10 mouse cellular contexts compared by ENCODE assay signal in the genomic region with DNA sequence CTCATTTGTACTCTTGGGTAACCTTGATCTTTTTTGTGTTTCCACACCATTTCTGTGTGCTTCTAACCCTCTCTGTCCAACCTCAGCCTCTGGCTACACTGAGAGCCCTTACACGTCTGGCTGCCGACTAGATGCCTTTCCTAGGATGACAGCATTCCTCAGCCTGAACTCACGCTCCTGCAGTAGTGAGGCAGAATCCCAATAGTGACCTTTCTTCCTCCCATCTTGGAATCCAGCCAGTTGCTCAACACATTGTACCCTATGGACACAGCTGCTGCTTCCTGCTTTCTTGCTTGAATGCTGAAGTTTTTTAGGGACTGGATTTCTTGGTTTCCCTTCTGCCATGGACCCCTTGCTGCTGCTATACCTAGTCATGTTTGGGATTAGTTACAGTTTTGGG. TPM values are rescaled to one million over a fixed set of nuclear protein-coding genes. Genes with fewer than 3 reads are reported as not detected.
DNase-seq lines count a peak whose midpoint lies in the region; ATAC-seq lines count a peak whose summit lies in the region.
"Had no signal": no experiment of that assay in that cellular context is flagged by ENCODE, and none has a peak within 500 bp of the region (broad histone marks: within the 10 kb centered on the region; RNA-seq: fewer than 3 reads in every experiment).

No protein-coding gene starts in this region.

- no peaks in the 10 kb centered on the region for H3K27me3 ChIP-seq in neural tube, embryonic 13.5 days
- H3K27me3 ChIP-seq in kidney, embryonic 15.5 days, result no peaks in the 10 kb centered on the region
- no peaks in the 10 kb centered on the region for H3K27me3 ChIP-seq in stomach, embryonic 16.5 days (ENCODE audit: control insufficient read depth, insufficient read depth, low read length)
- H3K27me3 ChIP-seq: embryonic facial prominence, embryonic 15.5 days had no signal

- no peak overlapping the region for H3K4me3 ChIP-seq in neural tube, embryonic 13.5 days
- H3K4me3 ChIP-seq in kidney, embryonic 15.5 days (replicated peaks), result no peak overlapping the region
- no peak overlapping the region for H3K4me3 ChIP-seq in stomach, embryonic 16.5 days (replicated peaks; ENCODE audit: low read length)
- H3K4me3 ChIP-seq: embryonic facial prominence, embryonic 15.5 days; left cerebral cortex, adult 2 months had no signal

- H3K4me1 ChIP-seq in neural tube, embryonic 13.5 days (replicated peaks), result peaks cover 7% of the 10 kb centered on the region; the same call in 1 of the 2 replicates
- H3K4me1 ChIP-seq in kidney, embryonic 15.5 days, result peaks cover 15% of the 10 kb centered on the region
- peaks cover 4% of the 10 kb centered on the region; the same call in 1 of the 2 replicates for H3K4me1 ChIP-seq in stomach, embryonic 16.5 days (ENCODE audit: control insufficient read depth, insufficient read depth, low read length)
- H3K4me1 ChIP-seq: embryonic facial prominence, embryonic 15.5 days had no signal

- DNase-seq in adrenal gland, adult 2 months, result peak; percentile 46
- no peak for DNase-seq in adrenal gland, postnatal 4 days (ENCODE audit: low spot score in 2 of 2)
- DNase-seq in neural tube, embryonic 10.5 days (ENCODE audit: extremely low spot score, low spot score), result no peak
- no peak for DNase-seq in thymus, postnatal 36 days
- DNase-seq in right cerebral cortex, adult 2 months (ENCODE audit: low spot score in 2 of 2), result no peak

- H3K9ac ChIP-seq in neural tube, embryonic 13.5 days, result no peak overlapping the region
- no peak overlapping the region for H3K9ac ChIP-seq in kidney, embryonic 15.5 days
- H3K9ac ChIP-seq in stomach, embryonic 16.5 days (ENCODE audit: low read length), result no peak overlapping the region
- H3K9ac ChIP-seq: embryonic facial prominence, embryonic 15.5 days had no signal

- 36% methylated on average over 3 of the region's 3 CpGs for WGBS in neural tube, embryonic 13.5 days
- 19% methylated on average over 3 of the region's 3 CpGs for WGBS in kidney, embryonic 15.5 days
- 11% methylated on average over 3 of the region's 3 CpGs for WGBS in stomach, embryonic 16.5 days

- no peak overlapping the region for H3K4me2 ChIP-seq in neural tube, embryonic 13.5 days
- H3K4me2 ChIP-seq in kidney, embryonic 15.5 days, result no peak overlapping the region
- no peak overlapping the region for H3K4me2 ChIP-seq in stomach, embryonic 16.5 days (ENCODE audit: low read depth, low read length)
- H3K4me2 ChIP-seq: embryonic facial prominence, embryonic 15.5 days had no signal

- H3K9me3 ChIP-seq in neural tube, embryonic 13.5 days, result no peaks in the 10 kb centered on the region
- no peaks in the 10 kb centered on the region for H3K9me3 ChIP-seq in kidney, embryonic 15.5 days (replicated peaks)
- H3K9me3 ChIP-seq in stomach, embryonic 16.5 days (replicated peaks; ENCODE audit: control insufficient read depth, low read length), result no peaks in the 10 kb centered on the region
- H3K9me3 ChIP-seq: embryonic facial prominence, embryonic 15.5 days had no signal

- ATAC-seq in neural tube, embryonic 13.5 days (ENCODE audit: low read depth), result 0 out of 2 replicates have a peak, but pooled peaks have one; percentile 27
- ATAC-seq in kidney, embryonic 15.5 days (replicated peaks; ENCODE audit: low FRiP score), result peak; percentile 73
- ATAC-seq in stomach, embryonic 16.5 days (ENCODE audit: insufficient read depth, low FRiP score), result peak; percentile 80

- peaks cover 20% of the 10 kb centered on the region for H3K36me3 ChIP-seq in neural tube, embryonic 13.5 days
- peaks cover 42% of the 10 kb centered on the region for H3K36me3 ChIP-seq in kidney, embryonic 15.5 days
- H3K36me3 ChIP-seq in stomach, embryonic 16.5 days (ENCODE audit: control insufficient read depth, insufficient read depth, low read length), result peaks cover under 1% of the 10 kb centered on the region

- peak overlapping the region; percentile 18; the same call in 1 of the 2 replicates for H3K27ac ChIP-seq in neural tube, embryonic 13.5 days (replicated peaks)
- peak overlapping the region; percentile 46 for H3K27ac ChIP-seq in kidney, embryonic 15.5 days
- no peak overlapping the region for H3K27ac ChIP-seq in stomach, embryonic 16.5 days (ENCODE audit: low read length)
- H3K27ac ChIP-seq: embryonic facial prominence, embryonic 15.5 days; left cerebral cortex, adult 2 months had no signal

RNA-seq across cellular contexts. Expression of gene Msl2, which starts 36.1 kb away (rescaled TPM):
- 10 to 100 TPM; 46.8 to 56.7 TPM for total RNA-seq in adrenal gland, adult 2 months (2021)
- 34.1 and 38.4 TPM in 2 replicates for polyA plus RNA-seq in adrenal gland, adult 2 months (2012; rRNA removed)
- 10 to 100 TPM; 54.7 to 58.2 TPM for total RNA-seq in adrenal gland, postnatal 4 days (2021)
- polyA plus RNA-seq in neural tube, embryonic 13.5 days (2015; fragmentation: Nextera tagmentation; extraction: Ambion mirVana), result 4.8 TPM in 2 replicates
- polyA plus RNA-seq in kidney, embryonic 15.5 days (2015; fragmentation: Nextera tagmentation; extraction: Ambion mirVana), result 4.9 and 7.0 TPM in 2 replicates
- polyA plus RNA-seq in stomach, embryonic 16.5 days (2015; fragmentation: Nextera tagmentation; extraction: Ambion mirVana), result 2.9 and 3.2 TPM in 2 replicates

Comparison
In these comparisons a context has a peak if more than half of its experiments do, and no peak if none do; other contexts are left out.
1. ATAC-seq: peak in every context shown above with its lines; median percentile 80 in stomach, embryonic 16.5 days; 73 in kidney, embryonic 15.5 days; 27 in neural tube, embryonic 13.5 days.